Mouse (Mus musculus) thymus, postnatal 10 days (tissue): ENCODE data around the gene Gm42906.

Source experiments
- DNase-seq, 2 experiments: peaks; one replicate each; pipeline ENCODE4 v3.0.0; 2021; ENCODE audit warnings: low spot score in 2 of 2

Gm42906 gene

GRCm38 (mm10) chr5:151024483-151024882, 403.5 kb downstream of the Gm42906 start:
- DNase-seq, result no peak

GRCm38 (mm10) chr5:151023461-151023860, 404.5 kb downstream of the Gm42906 start:
- DNase-seq, result no peak

GRCm38 (mm10) chr5:151022939-151023338, 405.0 kb downstream of the Gm42906 start:
- no peak for DNase-seq

GRCm38 (mm10) chr5:151022026-151022425, 405.9 kb downstream of the Gm42906 start:
- no peak for DNase-seq

- no peak for DNase-seq
Observed at GRCm38 (mm10) chr5:151020831-151021230, 407.1 kb downstream of the Gm42906 start.

GRCm38 (mm10) chr5:151020031-151020820, 407.7 kb downstream of the Gm42906 start:
- DNase-seq, result no peak

- DNase-seq, result no peak
Observed at GRCm38 (mm10) chr5:151018959-151019358, 409.0 kb downstream of the Gm42906 start.

GRCm38 (mm10) chr5:151018450-151018849, 409.5 kb downstream of the Gm42906 start:
- no peak for DNase-seq
